Mouse (Mus musculus) heart, adult 2 months (tissue): ENCODE data around the gene Tvp23b. TPM values are rescaled to one million over a fixed set of nuclear protein-coding genes. Genes with fewer than 3 reads are reported as not detected.
A peak's percentile ranks its signal among the peaks of the same experiment; 100 is the strongest.

Source experiments
- DNase-seq, 2 experiments: peaks; one replicate each; pipeline ENCODE4 v3.0.0; 2021
- H3K27ac ChIP-seq: fragments of 200-600 bp; 2 replicates; pipeline ENCODE4 v1.8.1; 2022
- H3K27me3 ChIP-seq: fragments of 200-500 bp; 2 replicates; pipeline ENCODE4 v1.6.1; 2012; ENCODE audit warnings: mild to moderate bottlenecking, low read length, inconsistent platforms, mixed read lengths; ENCODE audit not compliant: control insufficient read depth, insufficient read depth
- H3K36me3 ChIP-seq: fragments of 200-500 bp; 2 replicates; pipeline ENCODE4 v1.6.1; 2012; ENCODE audit warnings: low read length, inconsistent platforms; ENCODE audit not compliant: control insufficient read depth, insufficient read depth
- H3K4me1 ChIP-seq: fragments of 200-500 bp; 2 replicates; pipeline ENCODE4 v1.6.1; 2011; ENCODE audit warnings: low read length; ENCODE audit not compliant: control insufficient read depth, insufficient read depth
- H3K4me3 ChIP-seq: fragments of 200-600 bp; 2 replicates; pipeline ENCODE4 v1.8.1; 2022
- H3K79me2 ChIP-seq: fragments of 200-500 bp; replicated peaks from 2 replicates; pipeline ENCODE4 v1.6.1; 2012; ENCODE audit warnings: mild to moderate bottlenecking, inconsistent platforms, low read length, moderate library complexity, mixed read lengths; ENCODE audit not compliant: control insufficient read depth, insufficient read depth
- H3K9ac ChIP-seq: fragments of 200-500 bp; 2 replicates; pipeline ENCODE4 v1.6.1; 2012; ENCODE audit warnings: low read depth, mild to moderate bottlenecking, control low read depth, inconsistent platforms, low read length, mixed read lengths
- CTCF ChIP-seq: fragments of 200-600 bp; IDR thresholded peaks from 2 replicates; pipeline ENCODE4 v1.8.1; 2022; ENCODE audit warnings: antibody characterized with exemption, mild to moderate bottlenecking, moderate library complexity
- EP300 ChIP-seq: fragments of 200-500 bp; IDR thresholded peaks from 2 replicates; pipeline ENCODE4 v1.6.1; 2011; ENCODE audit warnings: low read depth, low read length, control low read depth; ENCODE audit not compliant: insufficient read depth
- POLR2A ChIP-seq: fragments of 200-500 bp; IDR thresholded peaks from 2 replicates; pipeline ENCODE4 v1.6.1; 2011; ENCODE audit warnings: mild to moderate bottlenecking, low read depth, low read length, control low read depth; ENCODE audit not compliant: insufficient read depth
- WGBS: fragments of 180-500 bp; shearing (Covaris S2); methylation state at CpG from one replicate; pipeline ENCODE4 v1.1.7; 2018; 5-methylcytosine and 5-hydroxymethylcytosine counted together
- intact Hi-C: fragments of 180-260 bp; cut with DNase I; formaldehyde crosslinking; loops from one replicate; pipeline ENCODE4 v1.15.1; 2025
- polyA plus RNA-seq: library from polyadenylated mRNA; depleted of rRNA; stranded (reverse); fragments of >200 nt; gene quantifications from 2 replicates; pipeline ENCODE4 v1.2.3, GENCODE M21; 2012; rRNA removed
- total RNA-seq, 2 experiments: library from RNA; stranded (reverse); gene quantifications; 2 replicates each; pipeline ENCODE4 v1.2.3; 2021

Tvp23b gene
- total and polyA plus RNA-seq, 3 experiments: 9.7 to 24.5 (median 21.9) TPM

- Histone ChIP-seq H3K79me2 (no peaks in the 10 kb centered on the region), H3K27ac (no peak overlapping the region), H3K9ac (no peak overlapping the region), H3K27me3 (no peaks in the 10 kb centered on the region), H3K4me3 (no peak overlapping the region), H3K4me1 (no peaks in the 10 kb centered on the region), H3K36me3 (no peaks in the 10 kb centered on the region)
- no peak for DNase-seq
- 92% methylated on average over 5 of the region's 5 CpGs for WGBS
- intact Hi-C loops: no loop called here
- TF ChIP-seq CTCF: no peak
These were observed 75.9 kb downstream of the Tvp23b start for GRCm38 (mm10) chr11:62955186-62955585.

GRCm38 (mm10) chr11:62955776-62956175, 76.5 kb downstream of the Tvp23b start:
- H3K79me2 ChIP-seq: no peaks in the 10 kb centered on the region
- H3K4me3 ChIP-seq: no peak overlapping the region
- 40% methylated on average over 6 of the region's 6 CpGs for WGBS
- intact Hi-C loops: no loop called here
- no peak overlapping the region for H3K27ac ChIP-seq
- no peak for DNase-seq
- no peaks in the 10 kb centered on the region for H3K4me1 ChIP-seq
- no peak overlapping the region for H3K9ac ChIP-seq
- H3K27me3 ChIP-seq: no peaks in the 10 kb centered on the region
- TF ChIP-seq CTCF (no peak), POLR2A (no peak), EP300 (no peak)
- H3K36me3 ChIP-seq: no peaks in the 10 kb centered on the region

- Histone ChIP-seq H3K4me3 (no peak overlapping the region), H3K27ac (no peak overlapping the region), H3K36me3 (no peaks in the 10 kb centered on the region), H3K9ac (no peak overlapping the region), H3K4me1 (no peaks in the 10 kb centered on the region), H3K27me3 (no peaks in the 10 kb centered on the region), H3K79me2 (no peaks in the 10 kb centered on the region)
- intact Hi-C loops: no loop called here
- TF ChIP-seq POLR2A (no peak), EP300 (no peak), CTCF (no peak)
- WGBS: 86% methylated on average over 8 of the region's 8 CpGs
- no peak for DNase-seq
These were observed 78.4 kb downstream of the Tvp23b start for GRCm38 (mm10) chr11:62957626-62958180.

- intact Hi-C loops: no loop called here
- no peak overlapping the region for H3K27ac ChIP-seq
- 49% methylated on average over 4 of the region's 4 CpGs for WGBS
- TF ChIP-seq EP300 (no peak), CTCF (no peak), POLR2A (no peak)
- no peak for DNase-seq
- no peaks in the 10 kb centered on the region for H3K36me3 ChIP-seq
- H3K27me3 ChIP-seq: no peaks in the 10 kb centered on the region
- no peak overlapping the region for H3K9ac ChIP-seq
- peaks cover 4% of the 10 kb centered on the region for H3K4me1 ChIP-seq
- H3K79me2 ChIP-seq: no peaks in the 10 kb centered on the region
- H3K4me3 ChIP-seq: no peak overlapping the region
These were observed 84.0 kb downstream of the Tvp23b start for GRCm38 (mm10) chr11:62963292-62963691.

GRCm38 (mm10) chr11:62966424-62966764, 87.1 kb downstream of the Tvp23b start:
- no peaks in the 10 kb centered on the region for H3K36me3 ChIP-seq
- no peak overlapping the region for H3K4me3 ChIP-seq
- intact Hi-C loops: no loop called here
- 50% methylated on average over 3 of the region's 3 CpGs for WGBS
- H3K4me1 ChIP-seq: peaks cover 4% of the 10 kb centered on the region
- H3K9ac ChIP-seq: no peak overlapping the region
- DNase-seq: no peak
- H3K27me3 ChIP-seq: no peaks in the 10 kb centered on the region
- H3K79me2 ChIP-seq: no peaks in the 10 kb centered on the region
- peak overlapping the region; percentile 78 for H3K27ac ChIP-seq
- TF ChIP-seq EP300 (no peak), POLR2A (no peak), CTCF (no peak)

Other genes with a start within 250 kb of the Tvp23b start
- gene Lrrc75a, start 230.9 kb upstream of the Tvp23b start, total RNA-seq: 1 to 10 TPM; 3.3 to 4.2 TPM
- 6.2 and 9.6 TPM in 2 replicates for gene Lrrc75a, start 230.9 kb upstream of the Tvp23b start, polyA plus RNA-seq
- gene Mmgt2, start 230.8 kb upstream of the Tvp23b start, total RNA-seq: 1 to 10 TPM; 5.8 to 8.6 TPM
- 8.7 and 8.9 TPM in 2 replicates for gene Mmgt2, start 230.8 kb upstream of the Tvp23b start, polyA plus RNA-seq
- gene Zfp287, start 147.6 kb upstream of the Tvp23b start, total RNA-seq: 1 to 10 TPM; 1.9 to 2.5 TPM
- 1.4 and 1.9 TPM in 2 replicates for gene Zfp287, start 147.6 kb upstream of the Tvp23b start, polyA plus RNA-seq
- not detected for gene Gm10428, start 126.4 kb upstream of the Tvp23b start, total RNA-seq
- gene Gm10428, start 126.4 kb upstream of the Tvp23b start, polyA plus RNA-seq: not detected in 2 replicates
- under 1 TPM; 0.41 to 0.42 TPM for gene Zfp286, start 90.0 kb upstream of the Tvp23b start, total RNA-seq
- 0.70 and 1.3 TPM in 2 replicates for gene Zfp286, start 90.0 kb upstream of the Tvp23b start, polyA plus RNA-seq
- gene Trim16, start 59.2 kb upstream of the Tvp23b start, total RNA-seq: 1 to 10 TPM; 6.5 to 7.4 TPM
- gene Trim16, start 59.2 kb upstream of the Tvp23b start, polyA plus RNA-seq: 4.0 and 5.9 TPM in 2 replicates
- under 1 TPM; 0.16 to 0.34 TPM for gene Fbxw10, start 32.4 kb upstream of the Tvp23b start, total RNA-seq
- gene Fbxw10, start 32.4 kb upstream of the Tvp23b start, polyA plus RNA-seq: 0.29 and 0.70 TPM in 2 replicates
- gene Cdrt4, start 71.7 kb downstream of the Tvp23b start, total RNA-seq: not detected
- 1.4 TPM in 1 of 2 replicates, not detected in the other for gene Cdrt4, start 71.7 kb downstream of the Tvp23b start, polyA plus RNA-seq
- gene Tekt3, start 182.2 kb downstream of the Tvp23b start, total RNA-seq: not detected
- not detected in 2 replicates for gene Tekt3, start 182.2 kb downstream of the Tvp23b start, polyA plus RNA-seq
- 10 to 100 TPM; 37.5 to 49.6 TPM for gene Pmp22, start 249.5 kb downstream of the Tvp23b start, total RNA-seq
- gene Pmp22, start 249.5 kb downstream of the Tvp23b start, polyA plus RNA-seq: 53.5 and 69.4 TPM in 2 replicates